Mouse (Mus musculus): ENCODE measurements around the gene Metap1d.

Metap1d gene

GRCm38 (mm10) chr2:71453161-71453916 is at the start of gene Metap1d:
Gene Metap1d, plus strand, starts transcription at chr2:71453276.
- DNase-seq (ENCODE audit: low spot score), result peak; percentile 91

- no peak for DNase-seq (ENCODE audit: low spot score)
These were observed 47.5 kb upstream of the Metap1d start for GRCm38 (mm10) chr2:71405613-71406012.

- DNase-seq (ENCODE audit: low spot score), result no peak
These were observed 34.3 kb upstream of the Metap1d start for GRCm38 (mm10) chr2:71418760-71419280.

GRCm38 (mm10) chr2:71419408-71419807 is 33.7 kb upstream of the Metap1d start:
- no peak for DNase-seq (ENCODE audit: low spot score)

- no peak for DNase-seq (ENCODE audit: low spot score)
These were observed 32.1 kb upstream of the Metap1d start for GRCm38 (mm10) chr2:71420895-71421425.

GRCm38 (mm10) chr2:71424545-71424944 is 28.5 kb upstream of the Metap1d start:
- DNase-seq (ENCODE audit: low spot score), result no peak

- no peak for DNase-seq (ENCODE audit: low spot score)
These were observed 17.6 kb upstream of the Metap1d start for GRCm38 (mm10) chr2:71435440-71435839.

- DNase-seq (ENCODE audit: low spot score), result no peak
These were observed 9.7 kb upstream of the Metap1d start for GRCm38 (mm10) chr2:71443376-71443775.

- no peak for DNase-seq (ENCODE audit: low spot score)
These were observed 7.4 kb upstream of the Metap1d start for GRCm38 (mm10) chr2:71445536-71446196.

GRCm38 (mm10) chr2:71449604-71450003 is 3.5 kb upstream of the Metap1d start:
- DNase-seq (ENCODE audit: low spot score), result no peak

GRCm38 (mm10) chr2:71451761-71452160 is 1.3 kb upstream of the Metap1d start:
- no peak for DNase-seq (ENCODE audit: low spot score)

GRCm38 (mm10) chr2:71453917-71454260 is 813 bp downstream of the Metap1d start:
- DNase-seq (ENCODE audit: low spot score), result no peak

- DNase-seq (ENCODE audit: low spot score), result no peak
These were observed 5.5 kb downstream of the Metap1d start for GRCm38 (mm10) chr2:71458624-71459023.

GRCm38 (mm10) chr2:71459659-71460058 is 6.6 kb downstream of the Metap1d start:
- DNase-seq (ENCODE audit: low spot score), result no peak

GRCm38 (mm10) chr2:71461139-71461538 is 8.1 kb downstream of the Metap1d start:
- no peak for DNase-seq (ENCODE audit: low spot score)

- DNase-seq (ENCODE audit: low spot score), result no peak
These were observed 8.5 kb downstream of the Metap1d start for GRCm38 (mm10) chr2:71461589-71461988.

- no peak for DNase-seq (ENCODE audit: low spot score)
These were observed 9.0 kb downstream of the Metap1d start for GRCm38 (mm10) chr2:71462066-71462465.

GRCm38 (mm10) chr2:71462553-71462952 is 9.5 kb downstream of the Metap1d start:
- DNase-seq (ENCODE audit: low spot score), result no peak

- DNase-seq (ENCODE audit: low spot score), result no peak
These were observed 13.0 kb downstream of the Metap1d start for GRCm38 (mm10) chr2:71466103-71466502.

- DNase-seq (ENCODE audit: low spot score), result peak; percentile 30
These were observed 13.9 kb downstream of the Metap1d start for GRCm38 (mm10) chr2:71466861-71467450.

GRCm38 (mm10) chr2:71471094-71471493 is 18.0 kb downstream of the Metap1d start:
- DNase-seq (ENCODE audit: low spot score), result no peak

GRCm38 (mm10) chr2:71473830-71474229 is 20.8 kb downstream of the Metap1d start:
- DNase-seq (ENCODE audit: low spot score), result no peak

GRCm38 (mm10) chr2:71474345-71474744 is 21.3 kb downstream of the Metap1d start:
- DNase-seq (ENCODE audit: low spot score), result no peak

All from ovary, adult 18-20 months (tissue).